Mouse (Mus musculus): ENCODE results near the gene Sulf2.

- TF ChIP-seq HCFC1 (IDR thresholded peaks at IDR 0.05; ENCODE audit: low read depth, low read length), result no peak
- TF ChIP-seq CTCF (conservative IDR thresholded peaks at IDR 0.05 in 1 of 2, IDR thresholded peaks at IDR 0.05 in 1 of 2; ENCODE audit: low read depth in 2 of 2, low read length in 2 of 2), result no peak
- TF ChIP-seq UBTF (IDR thresholded peaks at IDR 0.05; ENCODE audit: low read depth, low read length), result no peak
- no peak for TF ChIP-seq POLR2A (IDR thresholded peaks at IDR 0.05; ENCODE audit: low read depth, low read length)
- no peak for TF ChIP-seq KAT2A (IDR thresholded peaks at IDR 0.05; ENCODE audit: insufficient replicate concordance, low read length)
- TF ChIP-seq BHLHE40 (IDR thresholded peaks at IDR 0.05; ENCODE audit: low read depth, low read length), result no peak
- TF ChIP-seq NRF1 (IDR thresholded peaks at IDR 0.05; ENCODE audit: low read depth, low read length), result no peak
- TF ChIP-seq ZC3H11A (IDR thresholded peaks at IDR 0.05; ENCODE audit: low read depth, low read length), result no peak
- TF ChIP-seq SIN3A (IDR thresholded peaks at IDR 0.05; ENCODE audit: low read length), result no peak
- TF ChIP-seq MAX (IDR thresholded peaks at IDR 0.05; ENCODE audit: low read length), result no peak
- TF ChIP-seq RAD21 (IDR thresholded peaks at IDR 0.05; ENCODE audit: low read depth, low read length), result no peak
- TF ChIP-seq JUND (conservative IDR thresholded peaks at IDR 0.05; ENCODE audit: low read depth, low read length), result no peak
These were observed 68.8 kb downstream of the Sulf2 start for GRCm38 (mm10) chr2:166086457-166087233.
